Mouse (Mus musculus): Measurements from ENCODE around the gene 2410004B18Rik. TPM values are rescaled to one million over a fixed set of nuclear protein-coding genes. Genes with fewer than 3 reads are reported as not detected.

Gene 2410004B18Rik
- polyA plus RNA-seq, 2 experiments = 31.2 to 47.8 TPM

GRCm38 (mm10) chr3:145941971-145942370, 4.2 kb downstream of the 2410004B18Rik start:
- no peak overlapping the region for H3K27ac ChIP-seq (replicated peaks; ENCODE audit: low read depth, low read length)
- H3K4me2 ChIP-seq (replicated peaks; ENCODE audit: low read depth, low read length, severe bottlenecking) = no peak overlapping the region
- H3K9ac ChIP-seq (ENCODE audit: low read depth, low read length, severe bottlenecking) = no peak overlapping the region
- TF ChIP-seq POLR2A (IDR thresholded peaks at IDR 0.05; ENCODE audit: borderline replicate concordance, extremely low read depth, insufficient read depth, insufficient read length) = no peak
- DNase-seq (ENCODE audit: low spot score) (peak; percentile 70), ATAC-seq (ENCODE audit: low FRiP score, low read depth) (no peak)
- peaks cover 13% of the 10 kb centered on the region for H3K4me1 ChIP-seq (ENCODE audit: control insufficient read depth, insufficient read depth, low read length)
- H3K36me3 ChIP-seq (ENCODE audit: control insufficient read depth, insufficient read depth, low read length) = peaks cover 50% of the 10 kb centered on the region
- no peaks in the 10 kb centered on the region for H3K9me3 ChIP-seq (ENCODE audit: control insufficient read depth, low read length)
- H3K4me3 ChIP-seq (replicated peaks; ENCODE audit: low read length) = no peak overlapping the region
- H3K27me3 ChIP-seq (ENCODE audit: control insufficient read depth, insufficient read depth, low read length) = no peaks in the 10 kb centered on the region
- 14% methylated on average over 3 of the region's 3 CpGs for WGBS

GRCm38 (mm10) chr3:145944348-145944747, 6.5 kb downstream of the 2410004B18Rik start:
- WGBS = 88% methylated on average over 7 of the region's 7 CpGs
- no peak overlapping the region for H3K27ac ChIP-seq (replicated peaks; ENCODE audit: low read depth, low read length)
- no peak overlapping the region for H3K4me3 ChIP-seq (replicated peaks; ENCODE audit: low read length)
- H3K9me3 ChIP-seq (ENCODE audit: control insufficient read depth, low read length) = no peaks in the 10 kb centered on the region
- DNase-seq (ENCODE audit: low spot score) (no peak), ATAC-seq (ENCODE audit: low FRiP score, low read depth) (no peak)
- H3K27me3 ChIP-seq (ENCODE audit: control insufficient read depth, insufficient read depth, low read length) = no peaks in the 10 kb centered on the region
- peaks cover 47% of the 10 kb centered on the region for H3K36me3 ChIP-seq (ENCODE audit: control insufficient read depth, insufficient read depth, low read length)
- no peak overlapping the region for H3K9ac ChIP-seq (ENCODE audit: low read depth, low read length, severe bottlenecking)
- H3K4me1 ChIP-seq (ENCODE audit: control insufficient read depth, insufficient read depth, low read length) = peaks cover 5% of the 10 kb centered on the region
- no peak for TF ChIP-seq POLR2A (IDR thresholded peaks at IDR 0.05; ENCODE audit: borderline replicate concordance, extremely low read depth, insufficient read depth, insufficient read length)
- H3K4me2 ChIP-seq (replicated peaks; ENCODE audit: low read depth, low read length, severe bottlenecking) = no peak overlapping the region

- no peak for TF ChIP-seq POLR2A (IDR thresholded peaks at IDR 0.05; ENCODE audit: borderline replicate concordance, extremely low read depth, insufficient read depth, insufficient read length)
- Histone ChIP-seq H3K9me3 (ENCODE audit: control insufficient read depth, low read length) (no peaks in the 10 kb centered on the region), H3K36me3 (ENCODE audit: control insufficient read depth, insufficient read depth, low read length) (peaks cover 34% of the 10 kb centered on the region), H3K4me2 (replicated peaks; ENCODE audit: low read depth, low read length, severe bottlenecking) (no peak overlapping the region), H3K9ac (ENCODE audit: low read depth, low read length, severe bottlenecking) (no peak overlapping the region), H3K4me1 (ENCODE audit: control insufficient read depth, insufficient read depth, low read length) (peaks cover 7% of the 10 kb centered on the region), H3K4me3 (replicated peaks; ENCODE audit: low read length) (no peak overlapping the region), H3K27me3 (ENCODE audit: control insufficient read depth, insufficient read depth, low read length) (no peaks in the 10 kb centered on the region), H3K27ac (replicated peaks; ENCODE audit: low read depth, low read length) (no peak overlapping the region)
- no peak for ATAC-seq (ENCODE audit: low FRiP score, low read depth)
- WGBS = 98% methylated on average over 3 of the region's 3 CpGs
- no peak for DNase-seq (ENCODE audit: low spot score)
Observed at GRCm38 (mm10) chr3:145945904-145946303, 8.1 kb downstream of the 2410004B18Rik start.

GRCm38 (mm10) chr3:145946654-145947053, 8.8 kb downstream of the 2410004B18Rik start:
- no peaks in the 10 kb centered on the region for H3K27me3 ChIP-seq (ENCODE audit: control insufficient read depth, insufficient read depth, low read length)
- no peak overlapping the region for H3K27ac ChIP-seq (replicated peaks; ENCODE audit: low read depth, low read length)
- no peaks in the 10 kb centered on the region for H3K9me3 ChIP-seq (ENCODE audit: control insufficient read depth, low read length)
- H3K36me3 ChIP-seq (ENCODE audit: control insufficient read depth, insufficient read depth, low read length) = peaks cover 28% of the 10 kb centered on the region
- no peak overlapping the region for H3K4me3 ChIP-seq (replicated peaks; ENCODE audit: low read length)
- DNase-seq (ENCODE audit: low spot score) (no peak), ATAC-seq (ENCODE audit: low FRiP score, low read depth) (no peak)
- no peak overlapping the region for H3K4me2 ChIP-seq (replicated peaks; ENCODE audit: low read depth, low read length, severe bottlenecking)
- WGBS = 37% methylated on average over 2 of the region's 2 CpGs
- peaks cover 7% of the 10 kb centered on the region for H3K4me1 ChIP-seq (ENCODE audit: control insufficient read depth, insufficient read depth, low read length)
- no peak overlapping the region for H3K9ac ChIP-seq (ENCODE audit: low read depth, low read length, severe bottlenecking)
- no peak for TF ChIP-seq POLR2A (IDR thresholded peaks at IDR 0.05; ENCODE audit: borderline replicate concordance, extremely low read depth, insufficient read depth, insufficient read length)

GRCm38 (mm10) chr3:145947539-145948204, 9.9 kb downstream of the 2410004B18Rik start:
- no peak for ATAC-seq (ENCODE audit: low FRiP score, low read depth)

More at GRCm38 (mm10) chr3:145947539-145948204, 9.9 kb downstream of the 2410004B18Rik start:
- no peak overlapping the region for H3K4me3 ChIP-seq (replicated peaks; ENCODE audit: low read length)
- 31% methylated on average over 6 of the region's 6 CpGs for WGBS
- no peak overlapping the region for H3K4me2 ChIP-seq (replicated peaks; ENCODE audit: low read depth, low read length, severe bottlenecking)
- H3K9ac ChIP-seq (ENCODE audit: low read depth, low read length, severe bottlenecking) = no peak overlapping the region
- peaks cover 7% of the 10 kb centered on the region for H3K4me1 ChIP-seq (ENCODE audit: control insufficient read depth, insufficient read depth, low read length)
- peaks cover 25% of the 10 kb centered on the region for H3K36me3 ChIP-seq (ENCODE audit: control insufficient read depth, insufficient read depth, low read length)
- no peak overlapping the region for H3K27ac ChIP-seq (replicated peaks; ENCODE audit: low read depth, low read length)
- no peaks in the 10 kb centered on the region for H3K27me3 ChIP-seq (ENCODE audit: control insufficient read depth, insufficient read depth, low read length)
- no peaks in the 10 kb centered on the region for H3K9me3 ChIP-seq (ENCODE audit: control insufficient read depth, low read length)
- no peak for DNase-seq (ENCODE audit: low spot score)
- TF ChIP-seq POLR2A (IDR thresholded peaks at IDR 0.05; ENCODE audit: borderline replicate concordance, extremely low read depth, insufficient read depth, insufficient read length) = no peak
